Comparison of ENCODE assay signal across 9 mouse cellular contexts in genomic region chr6:52225612-52226568, GRCm38 (mm10). TPM values are rescaled to one million over a fixed set of nuclear protein-coding genes. Genes with fewer than 3 reads are reported as not detected.
DNase-seq lines count a peak whose midpoint lies in the region; ATAC-seq and TF ChIP-seq lines count a peak whose summit lies in the region.
"Had no signal": no experiment of that assay in that cellular context is flagged by ENCODE, and none has a peak within 500 bp of the region (broad histone marks: within the 10 kb centered on the region; RNA-seq: fewer than 3 reads in every experiment).

No protein-coding gene starts in this region.

- 1% methylated on average over 68 of the region's 69 CpGs for WGBS in lung, embryonic 15.5 days
- WGBS in stomach, embryonic 14.5 days = 3% methylated on average over 69 of the region's 69 CpGs

- no peaks in the 10 kb centered on the region for H3K9me3 ChIP-seq in lung, embryonic 15.5 days
- H3K9me3 ChIP-seq in stomach, embryonic 14.5 days (ENCODE audit: control insufficient read depth, low read depth, low read length) = no peaks in the 10 kb centered on the region

- peak; percentile 43 for TF ChIP-seq POLR2A in embryonic fibroblast, embryonic 13.5 days (IDR thresholded peaks at IDR 0.05; ENCODE audit: low read depth, low read length)

- peak overlapping the region; percentile 21 for H3K4me3 ChIP-seq in lung, embryonic 15.5 days
- H3K4me3 ChIP-seq in embryonic fibroblast, embryonic 13.5 days (ENCODE audit: insufficient read depth, low read length) = peak overlapping the region; percentile 74
- peak overlapping the region; percentile 18; the same call in 1 of the 2 replicates for H3K4me3 ChIP-seq in stomach, embryonic 14.5 days (ENCODE audit: low read depth, low read length)

- DNase-seq in lung, postnatal 25 days (ENCODE audit: low spot score) = no peak
- DNase-seq in kidney, postnatal 36 days = peak; percentile 94 to 95
- no peak for DNase-seq in retina, embryonic 14.5 days (ENCODE audit: low spot score)
- DNase-seq in lung, postnatal 10 days = no peak

- no peaks in the 10 kb centered on the region for H3K36me3 ChIP-seq in lung, embryonic 15.5 days
- no peaks in the 10 kb centered on the region for H3K36me3 ChIP-seq in stomach, embryonic 14.5 days (ENCODE audit: control insufficient read depth, insufficient read depth, low read length)

- peaks cover 98% of the 10 kb centered on the region for H3K27me3 ChIP-seq in lung, embryonic 15.5 days
- H3K27me3 ChIP-seq in stomach, embryonic 14.5 days (ENCODE audit: control insufficient read depth, insufficient read depth, low read length) = peaks cover 55% of the 10 kb centered on the region

- H3K4me2 ChIP-seq in lung, embryonic 15.5 days = peak overlapping the region; percentile 41
- peak overlapping the region; percentile 21 for H3K4me2 ChIP-seq in stomach, embryonic 14.5 days (replicated peaks; ENCODE audit: low read depth, low read length)

- ATAC-seq in lung, embryonic 15.5 days (ENCODE audit: borderline replicate concordance, extremely low read depth, low FRiP score, low TSS enrichment) = no peak
- no peak for ATAC-seq in stomach, embryonic 14.5 days (ENCODE audit: insufficient number of reproducible peaks, insufficient read depth, low FRiP score, low read depth)
- ATAC-seq in erythroid progenitor cell, adult 5-6 weeks (replicated peaks; ENCODE audit: low FRiP score, poor library complexity, severe bottlenecking) = no peak

- H3K27ac ChIP-seq in lung, embryonic 15.5 days = no peak overlapping the region
- peak overlapping the region; percentile 66 for H3K27ac ChIP-seq in embryonic fibroblast, embryonic 13.5 days (ENCODE audit: insufficient read depth, low read length)
- H3K27ac ChIP-seq in stomach, embryonic 14.5 days (ENCODE audit: low read length) = no peak overlapping the region

- TF ChIP-seq CTCF in embryonic fibroblast, embryonic 13.5 days (IDR thresholded peaks at IDR 0.05; ENCODE audit: borderline replicate concordance, insufficient read depth, low read length) = no peak

- H3K4me1 ChIP-seq in lung, embryonic 15.5 days = peaks cover 22% of the 10 kb centered on the region
- no peaks in the 10 kb centered on the region for H3K4me1 ChIP-seq in embryonic fibroblast, embryonic 13.5 days (ENCODE audit: control insufficient read depth, insufficient read depth, low read length)
- no peaks in the 10 kb centered on the region for H3K4me1 ChIP-seq in stomach, embryonic 14.5 days (ENCODE audit: control insufficient read depth, insufficient read depth, low read length)

- no peak overlapping the region for H3K9ac ChIP-seq in lung, embryonic 15.5 days
- H3K9ac ChIP-seq in stomach, embryonic 14.5 days (replicated peaks; ENCODE audit: low read depth, low read length) = no peak overlapping the region

RNA-seq across cellular contexts. Expression of gene Hoxa7, which starts 4.2 kb away (rescaled TPM):
- 4.9 and 5.5 TPM in 2 replicates for polyA plus RNA-seq in lung, embryonic 15.5 days (2015; fragmentation: Nextera tagmentation; extraction: Ambion mirVana)
- polyA plus RNA-seq in embryonic fibroblast, embryonic 13.5 days (2011; ENCODE audit: insufficient read length, low read depth, missing spikeins) = 15.8 and 21.6 TPM in 2 replicates
- 13.7 and 13.9 TPM in 2 replicates for polyA plus RNA-seq in stomach, embryonic 14.5 days (2014; fragmentation: Nextera tagmentation; extraction: Ambion mirVana)
- 1.1 and 8.4 TPM in 2 replicates for total RNA-seq in erythroid progenitor cell, adult 5-6 weeks (2015; ENCODE audit: low replicate concordance)
- 1.3 and 3.8 TPM in 2 replicates for total RNA-seq in erythroid progenitor cell, adult 5-6 weeks (2017; ENCODE audit: low replicate concordance)

RNA-seq across cellular contexts. Expression of gene Hoxa9, which starts 5.0 kb away (rescaled TPM):
- polyA plus RNA-seq in lung, embryonic 15.5 days (2015; fragmentation: Nextera tagmentation; extraction: Ambion mirVana) = 0.16 and 0.29 TPM in 2 replicates
- 9.9 and 13.6 TPM in 2 replicates for polyA plus RNA-seq in embryonic fibroblast, embryonic 13.5 days (2011; ENCODE audit: insufficient read length, low read depth, missing spikeins)
- polyA plus RNA-seq in stomach, embryonic 14.5 days (2014; fragmentation: Nextera tagmentation; extraction: Ambion mirVana) = 1.5 and 1.9 TPM in 2 replicates
- total RNA-seq in erythroid progenitor cell, adult 5-6 weeks (2015; ENCODE audit: low replicate concordance) = 0.36 and 0.84 TPM in 2 replicates
- total RNA-seq in erythroid progenitor cell, adult 5-6 weeks (2017; ENCODE audit: low replicate concordance) = 4.5 TPM in 1 of 2 replicates, not detected in the other
- polyA plus RNA-seq: brain, embryonic 14.5 days had no signal

RNA-seq across cellular contexts. Expression of gene Gm28308, which starts 12.8 kb away (rescaled TPM):
- polyA plus RNA-seq in lung, embryonic 15.5 days (2015; fragmentation: Nextera tagmentation; extraction: Ambion mirVana) = not detected in 2 replicates
- 0.89 TPM in 1 of 2 replicates, not detected in the other for polyA plus RNA-seq in embryonic fibroblast, embryonic 13.5 days (2011; ENCODE audit: insufficient read length, low read depth, missing spikeins)
- polyA plus RNA-seq in stomach, embryonic 14.5 days (2014; fragmentation: Nextera tagmentation; extraction: Ambion mirVana) = not detected in 2 replicates
- not detected in 2 replicates for total RNA-seq in erythroid progenitor cell, adult 5-6 weeks (2015; ENCODE audit: low replicate concordance)
- total RNA-seq in erythroid progenitor cell, adult 5-6 weeks (2017; ENCODE audit: low replicate concordance) = not detected in 2 replicates
- polyA plus RNA-seq: brain, embryonic 14.5 days had no signal

RNA-seq across cellular contexts. Expression of gene Hoxa3, which starts 12.8 kb away (rescaled TPM):
- 7.5 and 9.4 TPM in 2 replicates for polyA plus RNA-seq in lung, embryonic 15.5 days (2015; fragmentation: Nextera tagmentation; extraction: Ambion mirVana)
- 10.2 and 13.5 TPM in 2 replicates for polyA plus RNA-seq in embryonic fibroblast, embryonic 13.5 days (2011; ENCODE audit: insufficient read length, low read depth, missing spikeins)
- 15.5 and 16.0 TPM in 2 replicates for polyA plus RNA-seq in stomach, embryonic 14.5 days (2014; fragmentation: Nextera tagmentation; extraction: Ambion mirVana)
- total RNA-seq in erythroid progenitor cell, adult 5-6 weeks (2015; ENCODE audit: low replicate concordance) = not detected in 2 replicates
- total RNA-seq in erythroid progenitor cell, adult 5-6 weeks (2017; ENCODE audit: low replicate concordance) = 0.45 TPM in 1 of 2 replicates, not detected in the other

RNA-seq across cellular contexts. Expression of gene Hoxa10, which starts 14.8 kb away (rescaled TPM):
- 0.17 TPM in 1 of 2 replicates, not detected in the other for polyA plus RNA-seq in lung, embryonic 15.5 days (2015; fragmentation: Nextera tagmentation; extraction: Ambion mirVana)
- 12.1 and 18.2 TPM in 2 replicates for polyA plus RNA-seq in embryonic fibroblast, embryonic 13.5 days (2011; ENCODE audit: insufficient read length, low read depth, missing spikeins)
- not detected in 2 replicates for polyA plus RNA-seq in stomach, embryonic 14.5 days (2014; fragmentation: Nextera tagmentation; extraction: Ambion mirVana)
- not detected in 2 replicates for total RNA-seq in erythroid progenitor cell, adult 5-6 weeks (2015; ENCODE audit: low replicate concordance)
- total RNA-seq in erythroid progenitor cell, adult 5-6 weeks (2017; ENCODE audit: low replicate concordance) = 0.15 TPM in 1 of 2 replicates, not detected in the other

Comparison
In these comparisons a context has a peak if more than half of its experiments do, and no peak if none do; other contexts are left out.
1. H3K4me3 ChIP-seq: peak in every context shown above with its lines; median percentile 74 in embryonic fibroblast, embryonic 13.5 days; 21 in lung, embryonic 15.5 days; 18 in stomach, embryonic 14.5 days.
2. DNase-seq: peak in kidney, postnatal 36 days (2 of 2); none in lung, postnatal 25 days (single experiment), retina, embryonic 14.5 days (single experiment) and lung, postnatal 10 days (single experiment).